In genomic region chr11:116298221-116298620, GRCm38 (mm10) we compare ENCODE assay signal across 23 mouse cellular contexts. TPM values are rescaled to one million over a fixed set of nuclear protein-coding genes. Genes with fewer than 3 reads are reported as not detected.
A peak's percentile ranks its signal among the peaks of the same experiment; 100 is the strongest.
DNase-seq lines count a peak whose midpoint lies in the region; ATAC-seq and TF ChIP-seq lines count a peak whose summit lies in the region.
"Had no signal": no experiment of that assay in that cellular context is flagged by ENCODE, and none has a peak within 500 bp of the region (broad histone marks: within the 10 kb centered on the region; RNA-seq: fewer than 3 reads in every experiment).

No protein-coding gene starts in this region.

- H3K9ac ChIP-seq in midbrain, embryonic 13.5 days (replicated peaks) = no peak overlapping the region
- H3K9ac ChIP-seq: forebrain, embryonic 13.5 days; forebrain, postnatal 0 days; hindbrain, embryonic 12.5 days had no signal

- DNase-seq in gastrocnemius, adult 2 months = peak; percentile 20
- DNase-seq in gastrocnemius, postnatal 10 days = no peak
- peak; percentile 77 to 79 for DNase-seq in cerebellum, adult 2 months
- peak; percentile 85 for DNase-seq in cerebellum, adult 9-11 months
- DNase-seq in cerebellum, postnatal 36 days = peak; percentile 72 to 75
- DNase-seq in adipocyte (ENCODE audit: low spot score) = no peak
- DNase-seq in testis, postnatal 10 days (ENCODE audit: low spot score) = no peak
- DNase-seq: adrenal gland, adult 8-10 months; adrenal gland, postnatal 36 days; forebrain, postnatal 0 days; heart, adult 18-20 months; heart, postnatal 10 days; heart, postnatal 4 days; kidney, adult 18-20 months had no signal

- TF ChIP-seq CTCF in gastrocnemius, adult 2 months (IDR thresholded peaks at IDR 0.05) = no peak
- TF ChIP-seq CTCF in cerebellum, adult 2 months (IDR thresholded peaks at IDR 0.05; ENCODE audit: borderline replicate concordance, insufficient read depth, low read depth, low read length) = no peak

- H3K4me2 ChIP-seq in midbrain, embryonic 13.5 days (replicated peaks) = no peak overlapping the region
- H3K4me2 ChIP-seq: forebrain, embryonic 13.5 days; hindbrain, embryonic 12.5 days had no signal

- no peak overlapping the region for H3K27ac ChIP-seq in gastrocnemius, adult 2 months
- H3K27ac ChIP-seq in cerebellum, adult 2 months (ENCODE audit: insufficient read depth, low read length) = peak overlapping the region; percentile 79
- no peak overlapping the region for H3K27ac ChIP-seq in midbrain, embryonic 13.5 days
- H3K27ac ChIP-seq: forebrain, embryonic 13.5 days; heart, embryonic 10.5 days; hindbrain, embryonic 12.5 days had no signal

- peaks cover 46% of the 10 kb centered on the region for H3K4me1 ChIP-seq in cerebellum, adult 2 months (ENCODE audit: control insufficient read depth, insufficient read depth, low read length)
- H3K4me1 ChIP-seq in midbrain, embryonic 13.5 days (replicated peaks) = no peaks in the 10 kb centered on the region
- H3K4me1 ChIP-seq: forebrain, embryonic 13.5 days; hindbrain, embryonic 12.5 days had no signal

- 24% methylated on average over 11 of the region's 11 CpGs for WGBS in cerebellum, adult 2 months
- 93% methylated on average over 11 of the region's 11 CpGs for WGBS in midbrain, embryonic 13.5 days

- no peaks in the 10 kb centered on the region for H3K27me3 ChIP-seq in cerebellum, adult 2 months (ENCODE audit: control insufficient read depth, insufficient read depth, low read length)
- no peaks in the 10 kb centered on the region for H3K27me3 ChIP-seq in midbrain, embryonic 13.5 days
- H3K27me3 ChIP-seq: forebrain, embryonic 13.5 days; hindbrain, embryonic 12.5 days had no signal

- H3K4me3 ChIP-seq in gastrocnemius, adult 2 months = no peak overlapping the region
- H3K4me3 ChIP-seq in cerebellum, adult 2 months (replicated peaks; ENCODE audit: insufficient read depth, low read depth, low read length) = no peak overlapping the region
- no peak overlapping the region for H3K4me3 ChIP-seq in midbrain, embryonic 13.5 days (replicated peaks)
- H3K4me3 ChIP-seq: forebrain, embryonic 13.5 days; heart, embryonic 10.5 days; hindbrain, embryonic 12.5 days had no signal

- H3K36me3 ChIP-seq in midbrain, embryonic 13.5 days = peaks cover 96% of the 10 kb centered on the region

- no peak for ATAC-seq in midbrain, embryonic 13.5 days
- ATAC-seq: forebrain, embryonic 13.5 days; forebrain, postnatal 0 days; hindbrain, embryonic 16.5 days; inflammation-experienced regulatory T-cells, adult 6 months had no signal

- intact Hi-C loops in gastrocnemius, adult 2 months (cut with DNase I) = no loop called here

- TF ChIP-seq POLR2A in cerebellum, adult 2 months (IDR thresholded peaks at IDR 0.05; ENCODE audit: borderline replicate concordance, insufficient read depth, low read length) = no peak

- no peaks in the 10 kb centered on the region for H3K9me3 ChIP-seq in midbrain, embryonic 13.5 days
- H3K9me3 ChIP-seq: forebrain, embryonic 13.5 days; heart, embryonic 10.5 days; hindbrain, embryonic 12.5 days had no signal

RNA-seq across cellular contexts. Expression of gene Exoc7, which starts 8.8 kb away (rescaled TPM):
- 100 to 1,000 TPM in 1 of 2 experiments, 10 to 100 TPM in 1; 74.1 to 106 TPM for total RNA-seq in gastrocnemius, adult 2 months (2021)
- total RNA-seq in gastrocnemius, postnatal 10 days (2021) = 10 to 100 TPM; 62.7 to 68.3 TPM
- 104 and 118 TPM in 2 replicates for polyA plus RNA-seq in cerebellum, adult 2 months (2012; rRNA removed)
- polyA plus RNA-seq in midbrain, embryonic 13.5 days (2015; fragmentation: Nextera tagmentation; extraction: Ambion mirVana) = 92.0 and 104 TPM in 2 replicates

RNA-seq across cellular contexts. Expression of gene Galr2, which starts 17.5 kb away (rescaled TPM):
- total RNA-seq in gastrocnemius, adult 2 months (2021) = under 1 TPM in 1 of 2 experiments, not detected in 1; 0.33 TPM
- total RNA-seq in gastrocnemius, postnatal 10 days (2021) = under 1 TPM; 0.66 to 0.84 TPM
- polyA plus RNA-seq in cerebellum, adult 2 months (2012; rRNA removed) = 0.05 TPM in 1 of 2 replicates, not detected in the other
- polyA plus RNA-seq in midbrain, embryonic 13.5 days (2015; fragmentation: Nextera tagmentation; extraction: Ambion mirVana) = 0.22 and 0.26 TPM in 2 replicates
- total RNA-seq: adrenal gland, postnatal 36 days; forebrain, postnatal 0 days; heart, adult 18-20 months; heart, postnatal 10 days; heart, postnatal 4 days had no signal
- polyA plus RNA-seq: cortical plate, adult 2 months; heart, embryonic 14.5 days; inflammation-experienced regulatory T-cells, adult 6 months had no signal

RNA-seq across cellular contexts. Expression of gene Srp68, which starts 24.2 kb away (rescaled TPM):
- total RNA-seq in gastrocnemius, adult 2 months (2021) = 10 to 100 TPM; 87.7 to 89.2 TPM
- total RNA-seq in gastrocnemius, postnatal 10 days (2021) = 10 to 100 TPM; 74.6 to 77.9 TPM
- polyA plus RNA-seq in cerebellum, adult 2 months (2012; rRNA removed) = 76.4 and 79.2 TPM in 2 replicates
- 63.4 and 68.5 TPM in 2 replicates for polyA plus RNA-seq in midbrain, embryonic 13.5 days (2015; fragmentation: Nextera tagmentation; extraction: Ambion mirVana)

RNA-seq across cellular contexts. Expression of gene Foxj1, which starts 37.0 kb away (rescaled TPM):
- total RNA-seq in gastrocnemius, adult 2 months (2021) = under 1 TPM in 1 of 2 experiments, not detected in 1; 0.14 TPM
- total RNA-seq in gastrocnemius, postnatal 10 days (2021) = under 1 TPM; 0.14 to 0.29 TPM
- 13.9 and 15.7 TPM in 2 replicates for polyA plus RNA-seq in cerebellum, adult 2 months (2012; rRNA removed)
- 6.2 and 12.4 TPM in 2 replicates for polyA plus RNA-seq in midbrain, embryonic 13.5 days (2015; fragmentation: Nextera tagmentation; extraction: Ambion mirVana)
- total RNA-seq: gastrocnemius, postnatal 36 days; heart, postnatal 10 days had no signal
- polyA plus RNA-seq: inflammation-experienced regulatory T-cells, adult 6 months had no signal

Comparison
In these comparisons a context has a peak if more than half of its experiments do, and no peak if none do; other contexts are left out.
1. DNase-seq: peak in gastrocnemius, adult 2 months (single experiment), cerebellum, adult 2 months (2 of 2), cerebellum, adult 9-11 months (single experiment) and cerebellum, postnatal 36 days (2 of 2); none in gastrocnemius, postnatal 10 days (single experiment), adipocyte (single experiment) and testis, postnatal 10 days (single experiment).